Mouse (Mus musculus) spleen, adult 18-20 months (tissue): ENCODE data around the gene Ptchd4.

ENCODE experiments used
- DNase-seq, 2 experiments: peaks; one replicate each; pipeline ENCODE4 v3.0.0; 2022; ENCODE audit warnings: mixed read lengths in 2 of 2

Gene Ptchd4

DNA sequence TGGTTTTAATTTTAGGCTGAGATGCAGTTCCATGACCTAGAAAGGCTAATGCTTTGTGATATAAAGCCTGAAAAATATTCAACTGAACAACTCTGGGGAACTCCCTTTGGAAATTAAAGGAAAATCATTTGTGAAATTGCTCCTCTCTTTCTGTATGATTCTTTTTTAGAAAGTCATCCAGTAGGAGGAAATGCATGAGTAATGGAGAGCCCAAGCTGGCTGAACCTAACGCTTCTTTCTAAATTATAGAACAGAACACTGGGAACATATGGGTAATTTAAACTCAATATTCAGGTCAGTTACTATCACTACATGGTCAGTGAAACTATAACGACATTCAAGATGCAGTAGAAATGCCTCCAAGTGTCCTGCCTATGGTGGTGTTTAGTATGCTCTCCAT lies 114.6 kb downstream of the Ptchd4 start:
- DNase-seq, result no peak

DNA sequence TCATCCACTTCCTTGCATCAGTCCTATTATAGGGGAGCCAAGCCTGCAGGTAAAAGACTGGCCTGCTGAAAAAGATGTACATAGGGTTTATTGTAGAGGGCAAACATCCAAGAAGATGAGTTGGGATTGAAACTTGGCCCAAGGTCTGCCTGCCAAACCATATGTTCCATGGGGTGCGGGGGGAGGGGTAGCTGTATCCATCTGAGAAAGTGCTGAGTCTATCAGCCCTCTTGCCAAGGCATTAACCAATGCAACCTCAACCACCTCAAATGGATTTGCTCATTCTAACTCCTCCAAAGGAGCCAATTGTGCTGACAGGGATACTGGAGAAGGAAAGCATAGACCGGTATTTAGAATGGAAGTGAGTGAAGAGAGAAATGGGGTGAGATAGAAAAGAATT lies 136.5 kb downstream of the Ptchd4 start:
- no peak for DNase-seq

DNA sequence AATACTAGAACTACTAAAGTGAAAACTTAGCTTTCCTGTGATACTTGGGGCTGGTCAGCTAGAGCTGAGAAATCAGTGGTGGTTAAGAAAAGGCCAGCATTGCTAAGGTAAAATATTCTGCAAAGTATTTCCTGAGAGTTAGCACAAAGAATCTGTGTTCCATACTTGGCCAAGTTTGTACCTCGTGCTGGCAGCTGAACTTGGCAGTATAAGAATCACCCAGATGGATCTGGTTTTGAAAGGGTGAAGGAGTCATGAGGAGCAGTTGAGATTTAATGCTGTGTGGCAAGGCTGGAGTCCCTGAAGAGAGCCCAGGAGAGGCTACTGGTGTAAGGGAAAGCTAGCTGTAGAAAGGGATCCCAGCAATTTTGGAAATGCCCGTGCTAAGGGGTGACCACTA lies 140.7 kb downstream of the Ptchd4 start:
- no peak for DNase-seq

DNA sequence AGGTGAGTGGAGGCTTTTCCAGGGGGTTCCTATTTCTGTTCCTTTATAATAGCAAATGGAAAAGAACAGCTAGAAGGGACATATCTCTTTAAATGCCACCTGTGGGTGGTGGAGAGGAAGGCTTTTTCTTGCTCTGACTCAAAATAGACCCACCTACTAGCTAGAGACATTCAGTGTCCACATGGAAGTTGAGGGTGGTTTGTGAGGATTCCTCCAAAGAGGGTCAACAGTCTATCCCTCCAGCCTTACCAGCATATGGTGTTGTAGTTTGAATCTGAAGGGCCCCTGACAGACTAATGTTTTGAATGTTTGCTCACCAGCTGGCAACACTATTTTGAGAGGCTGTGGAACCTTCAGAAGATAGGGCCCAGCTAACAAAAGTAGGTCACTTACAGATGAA lies 147.0 kb downstream of the Ptchd4 start:
- DNase-seq, result no peak

DNA sequence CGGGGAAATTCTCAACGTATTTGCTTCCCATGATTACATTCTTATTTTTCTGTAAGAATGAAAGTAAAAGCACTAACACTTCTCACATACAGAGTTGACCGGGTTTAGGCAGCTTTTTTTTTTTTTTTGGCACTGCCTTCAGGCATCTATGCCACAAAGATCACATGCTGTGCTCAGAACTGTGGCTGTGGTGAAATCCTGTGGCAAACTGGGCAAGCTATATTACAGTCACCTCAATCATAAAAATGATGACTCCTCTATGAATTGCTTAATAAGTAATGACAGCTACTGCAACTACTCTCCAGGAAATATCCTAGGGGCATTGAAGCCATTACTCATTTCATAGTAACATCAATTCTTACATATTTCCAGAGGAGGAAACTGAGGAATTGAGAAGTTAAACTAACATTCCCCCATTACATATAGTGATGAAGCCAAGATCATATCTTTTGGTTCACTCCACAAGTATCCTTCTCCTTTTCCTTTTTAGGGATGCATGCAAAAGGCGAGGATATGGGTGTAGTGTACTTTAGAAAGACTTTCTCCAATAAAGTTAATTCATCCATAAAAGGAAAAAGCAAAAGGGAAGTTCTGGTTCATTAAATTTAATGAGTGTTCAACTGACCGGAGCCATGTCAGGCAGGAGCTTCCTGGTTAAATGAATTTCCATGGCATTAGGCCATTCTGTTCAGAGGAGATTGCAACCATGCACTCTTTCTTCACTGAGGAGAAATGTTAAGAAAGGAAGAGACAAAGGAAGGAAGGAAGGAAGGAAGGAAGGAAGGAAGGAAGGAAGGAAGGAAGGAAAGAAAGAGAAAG lies 164.6 kb downstream of the Ptchd4 start:
- DNase-seq, result no peak

DNA sequence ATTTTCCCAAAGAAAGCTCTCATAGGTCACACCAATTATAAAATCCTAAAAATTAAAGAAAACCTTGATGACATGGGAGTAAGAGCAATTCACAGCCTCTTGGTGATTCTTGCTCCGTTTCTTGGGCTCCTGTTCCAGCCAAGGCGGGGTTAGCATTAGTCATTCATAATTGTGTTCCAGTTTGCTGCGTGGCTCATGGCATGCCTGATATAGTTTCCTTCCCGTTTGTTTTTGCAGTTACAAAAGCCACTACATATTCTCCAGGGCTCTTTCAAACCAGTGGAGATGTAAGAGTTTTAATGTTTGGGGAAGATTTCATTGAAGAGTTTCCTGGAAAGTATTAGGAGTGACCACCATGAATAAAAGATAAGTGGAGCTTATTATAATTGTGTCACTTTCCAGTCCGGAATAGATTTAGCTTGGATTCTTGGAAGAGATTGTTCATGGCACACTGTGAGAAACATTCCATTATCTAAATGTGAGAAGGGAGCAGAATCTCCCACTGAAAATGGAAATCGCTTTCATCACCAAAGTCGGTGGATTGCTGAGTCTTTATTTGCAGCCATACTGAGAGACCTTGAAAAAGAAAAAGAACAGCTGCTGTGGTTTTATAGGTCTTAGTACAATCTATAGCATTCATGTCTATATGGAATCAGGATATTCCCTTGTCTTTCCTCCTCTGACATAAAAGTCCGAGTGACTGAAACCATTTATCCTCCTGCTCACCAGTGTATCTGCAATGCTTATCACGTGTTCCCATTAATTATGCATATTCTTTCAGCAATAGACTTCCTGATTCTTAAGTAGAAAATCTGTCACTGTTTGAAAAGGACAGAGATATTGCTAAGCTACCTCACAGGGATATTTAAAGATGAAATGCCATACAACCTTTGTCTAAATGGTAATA lies 193.9 kb downstream of the Ptchd4 start:
- no peak for DNase-seq

DNA sequence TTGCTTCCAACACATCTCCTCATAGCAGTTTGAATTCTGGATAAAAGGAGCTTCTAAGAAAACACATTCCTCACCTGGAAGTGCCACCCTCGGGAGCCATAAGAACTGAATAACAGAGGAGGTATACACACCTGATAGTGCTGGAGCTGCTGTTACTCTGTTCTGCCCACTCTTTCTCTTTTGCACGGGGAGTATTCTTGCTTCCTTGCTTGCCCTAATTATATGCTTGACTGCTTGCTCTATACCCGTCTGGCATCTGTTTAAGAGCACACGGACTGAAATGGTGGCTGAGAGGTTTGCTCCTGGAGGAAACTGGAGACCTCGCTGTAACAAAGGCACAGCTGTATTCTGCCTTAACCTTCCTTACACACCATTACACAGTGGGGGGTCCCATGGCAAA lies 214.4 kb downstream of the Ptchd4 start:
- DNase-seq, result no peak

DNA sequence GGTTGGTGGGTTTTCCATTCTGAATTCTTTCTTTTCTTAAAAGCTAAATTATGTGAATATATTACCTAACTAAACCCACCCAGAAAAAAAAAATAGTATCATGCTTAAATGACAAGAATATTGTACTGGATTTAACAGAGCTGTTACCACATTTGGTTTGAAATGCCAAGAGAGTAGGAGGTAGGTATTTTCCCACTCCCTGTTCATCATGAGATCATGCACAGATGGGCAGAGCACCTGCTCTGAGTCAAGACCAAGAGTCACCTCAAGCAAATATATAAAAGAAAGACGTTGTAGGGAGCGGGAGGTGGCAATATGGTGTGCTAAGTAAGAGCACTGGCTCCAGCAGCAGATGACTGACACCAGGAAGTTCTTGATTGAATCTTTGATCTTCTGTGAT lies 233.8 kb downstream of the Ptchd4 start:
- DNase-seq, result no peak
